Mouse (Mus musculus): ENCODE data around the gene Casp3. TPM values are rescaled to one million over a fixed set of nuclear protein-coding genes. Genes with fewer than 3 reads are reported as not detected.

The Casp3 gene
- polyA plus RNA-seq, 1 experiment from 2014 or later, result 245 TPM

- Histone ChIP-seq H3K27me3 (replicated peaks) (no peaks in the 10 kb centered on the region), H3K36me3 (replicated peaks) (no peaks in the 10 kb centered on the region), H3K4me2 (no peak overlapping the region), H3K9me3 (no peaks in the 10 kb centered on the region), H3K4me3 (no peak overlapping the region), H3K27ac (no peak overlapping the region), H3K9ac (no peak overlapping the region), H3K4me1 (peaks cover 5% of the 10 kb centered on the region)
- no peak for ATAC-seq (replicated peaks)
- 71% methylated on average over 4 of the region's 4 CpGs for WGBS
Measured at GRCm38 (mm10) chr8:46613377-46613776, 3.7 kb upstream of the Casp3 start.

GRCm38 (mm10) chr8:46615936-46616335 lies 1.2 kb upstream of the Casp3 start:
- no peak overlapping the region for H3K4me2 ChIP-seq

GRCm38 (mm10) chr8:46617690-46618620 lies 864 bp downstream of the Casp3 start:
- ATAC-seq (replicated peaks), result peak; percentile 71; the same call in 1 of the 2 replicates
- under 1% methylated on average over 38 of the region's 38 CpGs for WGBS
- H3K4me2 ChIP-seq, result peak overlapping the region; percentile 79
- H3K9ac ChIP-seq, result peak overlapping the region; percentile 85
- H3K27ac ChIP-seq, result peak overlapping the region; percentile 96
- peak overlapping the region; percentile 66 for H3K4me3 ChIP-seq
- H3K27me3 ChIP-seq (replicated peaks), result no peaks in the 10 kb centered on the region
- peaks cover 20% of the 10 kb centered on the region for H3K4me1 ChIP-seq
- H3K9me3 ChIP-seq, result no peaks in the 10 kb centered on the region
- no peaks in the 10 kb centered on the region for H3K36me3 ChIP-seq (replicated peaks)

More at GRCm38 (mm10) chr8:46615936-46616335, 1.2 kb upstream of the Casp3 start:
- no peaks in the 10 kb centered on the region for H3K9me3 ChIP-seq
- H3K4me3 ChIP-seq, result no peak overlapping the region
- no peak overlapping the region for H3K9ac ChIP-seq
- peaks cover 16% of the 10 kb centered on the region for H3K4me1 ChIP-seq
- no peak for ATAC-seq (replicated peaks)
- 93% methylated on average over 8 of the region's 8 CpGs for WGBS
- no peaks in the 10 kb centered on the region for H3K27me3 ChIP-seq (replicated peaks)
- no peak overlapping the region for H3K27ac ChIP-seq
- H3K36me3 ChIP-seq (replicated peaks), result no peaks in the 10 kb centered on the region

- Histone ChIP-seq H3K4me3 (peak overlapping the region; percentile 66), H3K4me1 (peaks cover 20% of the 10 kb centered on the region), H3K9ac (peak overlapping the region; percentile 85), H3K4me2 (peak overlapping the region; percentile 79), H3K27ac (no peak overlapping the region), H3K9me3 (no peaks in the 10 kb centered on the region), H3K27me3 (replicated peaks) (no peaks in the 10 kb centered on the region), H3K36me3 (replicated peaks) (no peaks in the 10 kb centered on the region)
- no peak for ATAC-seq (replicated peaks)
- whole genome bisulfite sequencing, result under 1% methylated on average over 10 of the region's 10 CpGs
Measured at GRCm38 (mm10) chr8:46618639-46619320, 1.7 kb downstream of the Casp3 start.

GRCm38 (mm10) chr8:46622446-46623270 lies 5.6 kb downstream of the Casp3 start:
- Histone ChIP-seq H3K27me3 (replicated peaks) (no peaks in the 10 kb centered on the region), H3K4me2 (no peak overlapping the region), H3K4me1 (peaks cover 15% of the 10 kb centered on the region), H3K4me3 (no peak overlapping the region), H3K36me3 (replicated peaks) (no peaks in the 10 kb centered on the region), H3K9ac (no peak overlapping the region), H3K27ac (no peak overlapping the region), H3K9me3 (no peaks in the 10 kb centered on the region)
- WGBS, result 72% methylated on average over 9 of the region's 9 CpGs
- ATAC-seq (replicated peaks), result no peak

GRCm38 (mm10) chr8:46625166-46625565 lies 8.1 kb downstream of the Casp3 start:
- Histone ChIP-seq H3K9ac (no peak overlapping the region), H3K36me3 (replicated peaks) (0 out of 2 replicates have a peak, but pooled peaks cover 5% of the 10 kb centered on the region), H3K27ac (no peak overlapping the region), H3K27me3 (replicated peaks) (no peaks in the 10 kb centered on the region), H3K4me2 (no peak overlapping the region), H3K4me3 (no peak overlapping the region), H3K9me3 (no peaks in the 10 kb centered on the region), H3K4me1 (peaks cover 3% of the 10 kb centered on the region; the same call in 1 of the 2 replicates)
- ATAC-seq (replicated peaks), result no peak
- 74% methylated on average over 1 of the region's 1 CpGs for WGBS

- WGBS, result 97% methylated on average over 5 of the region's 5 CpGs
- Histone ChIP-seq H3K9ac (no peak overlapping the region), H3K27ac (no peak overlapping the region), H3K27me3 (replicated peaks) (no peaks in the 10 kb centered on the region), H3K36me3 (replicated peaks) (0 out of 2 replicates have a peak, but pooled peaks cover 5% of the 10 kb centered on the region), H3K4me1 (peaks cover 3% of the 10 kb centered on the region; the same call in 1 of the 2 replicates), H3K9me3 (no peaks in the 10 kb centered on the region), H3K4me3 (no peak overlapping the region), H3K4me2 (no peak overlapping the region)
- no peak for ATAC-seq (replicated peaks)
Measured at GRCm38 (mm10) chr8:46626642-46627041, 9.6 kb downstream of the Casp3 start.

GRCm38 (mm10) chr8:46627881-46628280 lies 10.8 kb downstream of the Casp3 start:
- H3K4me1 ChIP-seq, result no peaks in the 10 kb centered on the region
- no peak overlapping the region for H3K9ac ChIP-seq
- ATAC-seq (replicated peaks), result no peak
- H3K4me3 ChIP-seq, result no peak overlapping the region
- H3K4me2 ChIP-seq, result no peak overlapping the region
- no peak overlapping the region for H3K27ac ChIP-seq
- H3K9me3 ChIP-seq, result no peaks in the 10 kb centered on the region
- H3K27me3 ChIP-seq (replicated peaks), result no peaks in the 10 kb centered on the region
- 77% methylated on average over 7 of the region's 7 CpGs for WGBS
- peaks cover 10% of the 10 kb centered on the region for H3K36me3 ChIP-seq (replicated peaks)

GRCm38 (mm10) chr8:46628645-46629044 lies 11.6 kb downstream of the Casp3 start:
- Histone ChIP-seq H3K4me2 (no peak overlapping the region), H3K9ac (no peak overlapping the region), H3K9me3 (no peaks in the 10 kb centered on the region), H3K4me1 (no peaks in the 10 kb centered on the region), H3K4me3 (no peak overlapping the region), H3K27ac (no peak overlapping the region), H3K27me3 (replicated peaks) (no peaks in the 10 kb centered on the region), H3K36me3 (replicated peaks) (peaks cover 18% of the 10 kb centered on the region)
- no peak for ATAC-seq (replicated peaks)
- WGBS, result 100% methylated on average over 1 of the region's 1 CpGs

GRCm38 (mm10) chr8:46630422-46630821 lies 13.3 kb downstream of the Casp3 start:
- Histone ChIP-seq H3K4me1 (no peaks in the 10 kb centered on the region), H3K4me3 (no peak overlapping the region), H3K4me2 (no peak overlapping the region), H3K36me3 (replicated peaks) (peaks cover 34% of the 10 kb centered on the region), H3K27me3 (replicated peaks) (no peaks in the 10 kb centered on the region), H3K9me3 (no peaks in the 10 kb centered on the region), H3K27ac (no peak overlapping the region), H3K9ac (no peak overlapping the region)
- 95% methylated on average over 3 of the region's 3 CpGs for WGBS
- no peak for ATAC-seq (replicated peaks)

- Histone ChIP-seq H3K36me3 (replicated peaks) (peaks cover 39% of the 10 kb centered on the region), H3K9ac (no peak overlapping the region), H3K4me1 (no peaks in the 10 kb centered on the region), H3K27me3 (replicated peaks) (no peaks in the 10 kb centered on the region), H3K4me3 (no peak overlapping the region), H3K9me3 (no peaks in the 10 kb centered on the region), H3K4me2 (no peak overlapping the region), H3K27ac (no peak overlapping the region)
- WGBS, result 94% methylated on average over 4 of the region's 4 CpGs
- ATAC-seq (replicated peaks), result no peak
Measured at GRCm38 (mm10) chr8:46630932-46631331, 13.8 kb downstream of the Casp3 start.
